Mouse (Mus musculus) hindbrain, embryonic 14.5 days (tissue): Measurements from ENCODE around the gene Haus7. TPM values are rescaled to one million over a fixed set of nuclear protein-coding genes. Genes with fewer than 3 reads are reported as not detected.

ENCODE experiments used
- ATAC-seq: fragments of 200-750 bp; cut with Nextera tagmentation; 2 replicates; pipeline ENCODE4 v1.8.0; 2017; ENCODE audit warnings: moderate number of reproducible peaks, mild to moderate bottlenecking, moderate TSS enrichment, moderate library complexity; ENCODE audit not compliant: low FRiP score
- DNase-seq: peaks from one replicate; pipeline ENCODE4 v3.0.0-alpha.2; 2015; ENCODE audit warnings: low spot score
- H3K27ac ChIP-seq: fragments of 300-500 bp; sonication (generic); 2 replicates; pipeline ENCODE4 v1.5.1; 2014; ENCODE audit warnings: mild to moderate bottlenecking, moderate library complexity
- H3K27me3 ChIP-seq: fragments of 300-500 bp; sonication (generic); 2 replicates; pipeline ENCODE4 v1.6.1; 2014; ENCODE audit warnings: mild to moderate bottlenecking, low read length, mixed read lengths; ENCODE audit not compliant: control insufficient read depth, insufficient read depth
- H3K36me3 ChIP-seq: fragments of 300-500 bp; sonication (generic); replicated peaks from 2 replicates; pipeline ENCODE4 v1.6.1; 2014; ENCODE audit not compliant: control insufficient read depth, insufficient read depth
- H3K4me1 ChIP-seq: fragments of 300-500 bp; sonication (generic); replicated peaks from 2 replicates; pipeline ENCODE4 v1.6.1; 2014; ENCODE audit warnings: antibody characterized with exemption, low read length, mixed read lengths; ENCODE audit not compliant: control insufficient read depth, insufficient read depth
- H3K4me2 ChIP-seq: fragments of 300-500 bp; sonication (generic); replicated peaks from 2 replicates; pipeline ENCODE4 v1.6.1; 2014; ENCODE audit warnings: mild to moderate bottlenecking, moderate library complexity
- H3K4me3 ChIP-seq: fragments of 300-500 bp; sonication (generic); replicated peaks from 2 replicates; pipeline ENCODE4 v1.5.1; 2014; ENCODE audit warnings: mild to moderate bottlenecking, low read length
- H3K9ac ChIP-seq: fragments of 300-500 bp; sonication (generic); 2 replicates; pipeline ENCODE4 v1.6.1; 2014
- H3K9me3 ChIP-seq: fragments of 300-500 bp; sonication (generic); 2 replicates; pipeline ENCODE4 v1.6.1; 2016; ENCODE audit warnings: low read length; ENCODE audit not compliant: control insufficient read depth
- WGBS: fragments of 180-500 bp; shearing (Covaris S2); extraction: QIAGEN DNeasy Blood & Tissue Kit; methylation state at CpG from one replicate; pipeline ENCODE4 v1.1.7; 2014; 5-methylcytosine and 5-hydroxymethylcytosine counted together
- polyA plus RNA-seq: library from polyadenylated mRNA; unstranded; fragments of >200 nt; fragmentation: Nextera tagmentation; extraction: Ambion mirVana; gene quantifications from 2 replicates; pipeline ENCODE4 v1.2.1, GENCODE M21; 2014

The Haus7 gene
- polyA plus RNA-seq, 1 experiment from 2014 or later, result 66.9 TPM

- Histone ChIP-seq H3K9me3 (no peaks in the 10 kb centered on the region), H3K27ac (no peak overlapping the region), H3K4me1 (no peaks in the 10 kb centered on the region), H3K4me3 (peak overlapping the region; percentile 14; the same call in 1 of the 2 replicates), H3K9ac (no peak overlapping the region), H3K27me3 (no peaks in the 10 kb centered on the region; the same call in 1 of the 2 replicates), H3K4me2 (peak overlapping the region; percentile 24; the same call in 1 of the 2 replicates), H3K36me3 (no peaks in the 10 kb centered on the region)
- 50% methylated on average over 1 of the region's 1 CpGs for WGBS
- DNase-seq (no peak), ATAC-seq (no peak)
Measured at GRCm38 (mm10) chrX:73484076-73484475, 25.2 kb upstream of the Haus7 start.

GRCm38 (mm10) chrX:73483484-73483810, 24.6 kb upstream of the Haus7 start, which contains the start of gene Bgn:
Gene Bgn (plus strand): TSS chrX:73483602.
- ATAC-seq (no peak), DNase-seq (no peak)
- Histone ChIP-seq H3K36me3 (no peaks in the 10 kb centered on the region), H3K9ac (peak within 1 kb of the TSS; percentile 16; the same call in 1 of the 2 replicates), H3K9me3 (no peaks in the 10 kb centered on the region), H3K27me3 (no peaks in the 10 kb centered on the region; the same call in 1 of the 2 replicates), H3K27ac (no peak within 1 kb of the TSS), H3K4me2 (peak within 1 kb of the TSS; percentile 24), H3K4me1 (no peaks in the 10 kb centered on the region), H3K4me3 (peak within 1 kb of the TSS; percentile 14; the same call in 1 of the 2 replicates)
- 20% methylated on average over 9 of the region's 14 CpGs for WGBS

- no peak for ATAC-seq
- H3K4me3 ChIP-seq, result no peak overlapping the region
- no peaks in the 10 kb centered on the region for H3K36me3 ChIP-seq
- no peaks in the 10 kb centered on the region; the same call in 1 of the 2 replicates for H3K27me3 ChIP-seq
- no peak overlapping the region for H3K4me2 ChIP-seq
- H3K27ac ChIP-seq, result no peak overlapping the region
- DNase-seq, result no peak
- WGBS, result 28% methylated on average over 4 of the region's 4 CpGs
- H3K9ac ChIP-seq, result no peak overlapping the region
- no peaks in the 10 kb centered on the region for H3K4me1 ChIP-seq
- H3K9me3 ChIP-seq, result no peaks in the 10 kb centered on the region
Measured at GRCm38 (mm10) chrX:73482643-73483483, 24.0 kb upstream of the Haus7 start.

- ATAC-seq, result no peak
- Histone ChIP-seq H3K36me3 (no peaks in the 10 kb centered on the region), H3K27ac (no peak overlapping the region), H3K4me3 (no peak overlapping the region), H3K4me2 (no peak overlapping the region), H3K9me3 (no peaks in the 10 kb centered on the region), H3K4me1 (no peaks in the 10 kb centered on the region), H3K9ac (no peak overlapping the region), H3K27me3 (no peaks in the 10 kb centered on the region; the same call in 1 of the 2 replicates)
- 49% methylated on average over 2 of the region's 2 CpGs for WGBS
- DNase-seq, result no peak
Measured at GRCm38 (mm10) chrX:73480334-73480733, 21.5 kb upstream of the Haus7 start.

- Histone ChIP-seq H3K4me2 (no peak overlapping the region), H3K4me3 (no peak overlapping the region), H3K27me3 (no peaks in the 10 kb centered on the region; the same call in 1 of the 2 replicates), H3K4me1 (no peaks in the 10 kb centered on the region), H3K9ac (no peak overlapping the region), H3K36me3 (no peaks in the 10 kb centered on the region), H3K9me3 (no peaks in the 10 kb centered on the region), H3K27ac (no peak overlapping the region)
- DNase-seq (no peak), ATAC-seq (no peak)
Measured at GRCm38 (mm10) chrX:73479656-73480055, 20.8 kb upstream of the Haus7 start.

GRCm38 (mm10) chrX:73477500-73477899, 18.7 kb upstream of the Haus7 start:
- DNase-seq, result no peak
- 86% methylated on average over 2 of the region's 2 CpGs for WGBS
- ATAC-seq, result no peak
- Histone ChIP-seq H3K4me2 (no peak overlapping the region), H3K9ac (no peak overlapping the region), H3K27me3 (no peaks in the 10 kb centered on the region; the same call in 1 of the 2 replicates), H3K4me1 (no peaks in the 10 kb centered on the region), H3K9me3 (no peaks in the 10 kb centered on the region), H3K4me3 (no peak overlapping the region), H3K27ac (no peak overlapping the region), H3K36me3 (no peaks in the 10 kb centered on the region)

- H3K4me3 ChIP-seq, result no peak overlapping the region
- H3K36me3 ChIP-seq, result no peaks in the 10 kb centered on the region
- no peaks in the 10 kb centered on the region for H3K27me3 ChIP-seq
- no peak overlapping the region for H3K27ac ChIP-seq
- no peaks in the 10 kb centered on the region for H3K4me1 ChIP-seq
- 70% methylated on average over 2 of the region's 2 CpGs for WGBS
- no peak overlapping the region for H3K4me2 ChIP-seq
- no peak for ATAC-seq
- H3K9ac ChIP-seq, result no peak overlapping the region
- H3K9me3 ChIP-seq, result no peaks in the 10 kb centered on the region
- DNase-seq, result no peak
Measured at GRCm38 (mm10) chrX:73476621-73477020, 17.8 kb upstream of the Haus7 start.

GRCm38 (mm10) chrX:73475658-73476256, 16.9 kb upstream of the Haus7 start:
- Histone ChIP-seq H3K36me3 (no peaks in the 10 kb centered on the region), H3K4me2 (no peak overlapping the region), H3K9ac (no peak overlapping the region), H3K27me3 (no peaks in the 10 kb centered on the region), H3K27ac (no peak overlapping the region), H3K9me3 (no peaks in the 10 kb centered on the region), H3K4me1 (no peaks in the 10 kb centered on the region), H3K4me3 (no peak overlapping the region)
- no peak for ATAC-seq
- 100% methylated on average over 1 of the region's 1 CpGs for WGBS
- no peak for DNase-seq

GRCm38 (mm10) chrX:73474340-73475165, 15.7 kb upstream of the Haus7 start:
- Histone ChIP-seq H3K9me3 (no peaks in the 10 kb centered on the region), H3K9ac (no peak overlapping the region), H3K4me1 (no peaks in the 10 kb centered on the region), H3K27ac (no peak overlapping the region), H3K36me3 (no peaks in the 10 kb centered on the region), H3K4me2 (no peak overlapping the region), H3K4me3 (no peak overlapping the region), H3K27me3 (no peaks in the 10 kb centered on the region)
- DNase-seq (no peak), ATAC-seq (no peak)
- 69% methylated on average over 12 of the region's 12 CpGs for WGBS
